Mouse (Mus musculus) yolk sac, embryonic 10.5 days (tissue): ENCODE measurements around the gene Rybp.

Experiments
- DNase-seq: peaks from one replicate; pipeline ENCODE4 v3.0.0-alpha.2; 2017; ENCODE audit warnings: low spot score

Gene Rybp

DNA sequence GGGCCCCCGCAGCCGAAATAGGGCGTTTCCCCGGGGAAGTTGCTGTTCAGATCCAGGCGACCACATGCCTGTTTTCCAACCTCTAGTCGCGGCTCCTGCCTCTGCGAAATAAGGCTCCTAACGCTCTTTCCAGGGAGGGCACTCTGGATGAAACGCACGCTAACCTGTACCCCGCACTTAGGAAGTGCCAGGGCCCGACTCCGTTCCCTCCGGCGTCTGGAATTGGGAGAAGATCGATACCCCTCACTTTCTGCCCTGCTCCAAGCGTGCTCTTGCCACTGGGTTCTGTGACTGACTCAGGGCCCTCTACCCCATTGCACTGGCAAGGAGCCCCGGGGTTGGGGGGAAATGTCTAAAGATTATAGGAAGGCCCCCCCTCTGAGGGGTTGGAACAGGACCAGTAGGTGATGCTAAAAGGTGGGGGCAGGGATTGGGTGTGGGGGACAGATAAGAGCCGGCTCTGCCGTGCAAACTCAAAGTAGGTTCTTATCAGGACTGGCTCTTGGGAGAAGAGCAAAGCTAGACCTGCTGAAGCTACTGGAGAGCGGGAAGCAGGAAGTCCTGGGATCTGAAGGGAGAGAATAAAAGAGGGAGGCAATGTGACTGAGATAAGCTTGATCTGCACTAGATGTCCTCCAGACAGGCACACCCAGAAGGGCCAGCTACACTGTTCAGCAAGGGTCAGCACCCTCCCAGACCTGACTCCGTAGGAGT, 888 bp upstream of the Rybp start:
- peak; percentile 85 for DNase-seq

- peak; percentile 82 for DNase-seq
Measured at GRCm38 (mm10) chr6:100286573-100287333, 532 bp downstream of the Rybp start.

- DNase-seq: no peak
Measured at GRCm38 (mm10) chr6:100285985-100286572, 1.2 kb downstream of the Rybp start.

GRCm38 (mm10) chr6:100278841-100279240, 8.4 kb downstream of the Rybp start:
- DNase-seq: no peak

GRCm38 (mm10) chr6:100276344-100276743, 10.9 kb downstream of the Rybp start:
- DNase-seq: no peak

DNA sequence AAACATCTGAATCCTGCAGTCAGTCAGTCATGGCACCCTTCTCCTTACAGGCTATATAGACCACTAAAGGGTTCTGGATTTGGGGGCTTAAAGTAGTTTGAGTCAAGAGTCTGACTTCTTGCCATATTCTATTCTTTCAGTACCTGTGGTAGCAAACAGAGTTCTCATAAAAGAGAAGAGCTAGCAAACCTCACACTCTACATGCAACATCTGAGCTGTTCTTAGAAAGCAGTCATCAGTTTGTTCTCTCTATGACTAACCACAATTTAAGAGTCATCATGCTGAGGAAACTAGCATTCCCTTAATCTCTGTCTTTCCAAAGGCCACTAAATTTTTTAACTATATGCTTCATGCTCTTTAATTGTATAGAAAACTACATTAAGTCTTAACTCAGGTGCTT, 11.6 kb downstream of the Rybp start:
- DNase-seq: no peak

GRCm38 (mm10) chr6:100273556-100273955, 13.7 kb downstream of the Rybp start:
- no peak for DNase-seq

- DNase-seq: no peak
Measured at GRCm38 (mm10) chr6:100271992-100272391, 15.3 kb downstream of the Rybp start.

- no peak for DNase-seq
Measured at GRCm38 (mm10) chr6:100270765-100271164, 16.5 kb downstream of the Rybp start.

GRCm38 (mm10) chr6:100259607-100260006, 27.7 kb downstream of the Rybp start:
- no peak for DNase-seq

DNA sequence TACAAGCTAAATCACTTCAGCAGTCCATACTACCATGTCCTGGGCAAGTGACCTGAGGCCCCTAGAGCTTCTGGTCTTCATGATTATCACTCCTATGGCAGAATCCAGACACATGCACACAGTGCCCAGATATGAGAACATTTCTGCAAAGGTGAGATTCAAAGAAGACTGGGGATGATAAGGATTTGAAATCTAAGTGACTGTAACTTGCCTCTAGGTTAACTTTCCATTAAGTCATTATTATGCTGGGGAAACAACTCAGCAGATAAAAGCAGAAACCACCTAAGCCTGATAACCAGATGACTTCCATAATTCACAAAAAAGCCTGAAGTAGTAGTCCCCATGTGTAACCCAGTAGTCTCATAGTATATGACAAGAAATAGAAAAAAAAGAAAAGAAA, 29.0 kb downstream of the Rybp start:
- DNase-seq: no peak

GRCm38 (mm10) chr6:100255411-100255810, 31.9 kb downstream of the Rybp start:
- no peak for DNase-seq

DNA sequence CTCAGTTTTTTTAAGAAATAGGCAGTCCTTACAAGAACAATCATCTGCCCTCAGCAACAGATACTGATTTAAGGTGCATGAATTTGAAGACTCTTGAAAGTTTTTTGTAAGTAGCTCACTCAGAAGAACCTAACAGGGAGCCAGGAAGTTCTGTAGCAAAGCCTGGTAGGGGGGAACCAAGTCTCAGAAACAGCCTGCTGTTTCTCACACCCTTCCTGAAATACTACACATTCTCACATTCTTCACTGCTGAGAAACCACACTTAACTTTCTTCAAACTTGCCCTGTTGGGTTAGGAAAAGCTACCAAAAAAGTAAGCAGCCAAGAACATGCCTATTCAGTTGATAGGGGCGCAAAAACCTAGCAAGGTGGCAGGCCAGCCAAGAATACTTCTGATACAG, 32.6 kb downstream of the Rybp start:
- no peak for DNase-seq

GRCm38 (mm10) chr6:100244474-100244873, 42.8 kb downstream of the Rybp start:
- DNase-seq: no peak

GRCm38 (mm10) chr6:100235036-100235435, 52.2 kb downstream of the Rybp start:
- DNase-seq: no peak

DNA sequence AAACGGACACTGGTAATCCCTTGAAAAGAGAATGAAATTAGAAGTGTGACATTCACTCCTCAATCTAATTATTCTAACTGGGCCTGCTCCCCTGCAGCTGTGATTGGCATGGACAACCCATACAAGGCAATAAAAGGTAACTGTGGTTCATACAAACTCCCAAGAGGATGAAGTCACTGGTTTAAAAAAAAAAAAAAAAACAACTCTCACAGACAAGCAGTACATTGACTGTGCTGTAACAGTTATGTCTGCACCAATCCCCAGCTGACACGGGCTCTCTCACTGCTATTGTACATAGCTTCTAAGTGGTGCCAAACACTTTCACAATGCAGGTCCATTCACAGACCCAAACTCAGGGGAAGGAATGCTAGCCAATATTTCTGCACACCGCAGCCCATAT, 53.8 kb downstream of the Rybp start:
- no peak for DNase-seq

GRCm38 (mm10) chr6:100233061-100233460, 54.2 kb downstream of the Rybp start:
- no peak for DNase-seq

DNA sequence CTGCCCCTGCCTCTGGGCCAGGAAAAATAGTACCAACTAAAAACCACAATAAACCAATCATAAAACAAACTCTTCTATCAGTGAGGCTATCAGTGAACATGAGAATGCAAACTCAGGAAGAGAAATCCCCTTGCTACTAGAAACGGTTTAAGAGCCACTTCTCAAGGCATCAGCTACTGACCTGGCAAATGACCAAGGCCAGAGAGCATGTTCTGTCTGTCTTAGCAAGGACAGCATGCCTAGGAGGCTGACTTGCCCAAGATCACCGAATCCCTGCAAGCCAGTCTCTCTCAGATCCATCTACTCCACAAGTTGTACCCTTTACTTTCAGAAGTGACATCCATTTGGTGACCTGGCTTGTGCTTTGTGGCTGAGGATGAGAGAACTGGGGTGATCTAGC, 61.1 kb downstream of the Rybp start:
- DNase-seq: no peak

- DNase-seq: no peak
Measured at GRCm38 (mm10) chr6:100223932-100224331, 63.4 kb downstream of the Rybp start.

GRCm38 (mm10) chr6:100223435-100223834, 63.9 kb downstream of the Rybp start:
- DNase-seq: no peak

DNA sequence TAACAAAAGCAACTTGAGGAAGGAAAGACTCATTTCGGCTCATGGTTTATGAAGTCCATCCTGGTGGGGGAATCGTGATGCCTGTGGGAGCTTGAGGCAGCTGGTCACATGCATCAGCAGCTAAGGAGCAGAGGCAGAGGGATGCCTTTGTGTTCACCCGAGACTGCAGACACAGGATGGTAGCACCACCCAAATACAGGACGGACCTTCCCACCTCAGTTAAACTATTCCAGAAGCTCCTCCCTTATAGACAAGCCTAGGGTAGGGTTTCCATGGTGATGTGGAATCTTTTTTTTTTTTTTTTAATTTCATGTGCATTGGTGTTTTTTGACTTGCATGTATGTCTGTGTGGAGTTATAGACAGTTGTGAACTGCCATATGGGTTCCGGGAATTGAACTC, 64.4 kb downstream of the Rybp start:
- no peak for DNase-seq

- no peak for DNase-seq
Measured at GRCm38 (mm10) chr6:100221803-100222202, 65.5 kb downstream of the Rybp start.

- DNase-seq: peak; percentile 61
Measured at GRCm38 (mm10) chr6:100220917-100221560, 66.2 kb downstream of the Rybp start.
